Mouse (Mus musculus): ENCODE data around the gene Scn5a.

GRCm38 (mm10) chr9:119457122-119457521 is 121.7 kb downstream of the Scn5a start:
- TF ChIP-seq ZMIZ1 (IDR thresholded peaks at IDR 0.05; ENCODE audit: low read depth, low read length) (no peak), ELF1 (IDR thresholded peaks at IDR 0.05; ENCODE audit: low read depth, low read length) (no peak), POLR2A (IDR thresholded peaks at IDR 0.05; ENCODE audit: control insufficient read depth in 1 of 2, insufficient read depth in 1 of 2, low read depth in 1 of 2, low read length in 2 of 2, poor library complexity in 1 of 2) (no peak), NELFE (IDR thresholded peaks at IDR 0.05; ENCODE audit: low read depth, low read length) (no peak), HCFC1 (IDR thresholded peaks at IDR 0.05; ENCODE audit: low read depth, low read length) (no peak), SMC3 (IDR thresholded peaks at IDR 0.05; ENCODE audit: low read depth, low read length) (no peak)
